Mouse (Mus musculus) embryonic facial prominence, embryonic 12.5 days (tissue): ENCODE results near the gene Vmn1r166. TPM values are rescaled to one million over a fixed set of nuclear protein-coding genes. Genes with fewer than 3 reads are reported as not detected.
"Not testable (repeated sequence)": the region's sequence is repeated elsewhere in the genome, so short reads cannot be mapped to it uniquely, and the experiment has no call there.

ENCODE experiments used
- ATAC-seq: fragments of 200-750 bp; cut with Nextera tagmentation; 2 replicates; pipeline ENCODE4 v1.8.0; 2017; ENCODE audit not compliant: insufficient number of reproducible peaks, insufficient read depth, low FRiP score, low TSS enrichment
- H3K27ac ChIP-seq: fragments of 300-500 bp; sonication (generic); 2 replicates; pipeline ENCODE4 v1.5.1; 2016; ENCODE audit warnings: mild to moderate bottlenecking
- H3K27me3 ChIP-seq: fragments of 300-500 bp; sonication (generic); 2 replicates; pipeline ENCODE4 v1.6.1; 2016; ENCODE audit warnings: mild to moderate bottlenecking, moderate library complexity
- H3K36me3 ChIP-seq: fragments of 300-500 bp; sonication (generic); 2 replicates; pipeline ENCODE4 v1.6.1; 2016; ENCODE audit warnings: mild to moderate bottlenecking
- H3K4me1 ChIP-seq: fragments of 300-500 bp; sonication (generic); 2 replicates; pipeline ENCODE4 v1.6.1; 2016
- H3K4me2 ChIP-seq: fragments of 300-500 bp; sonication (generic); replicated peaks from 2 replicates; pipeline ENCODE4 v1.6.1; 2016; ENCODE audit warnings: mild to moderate bottlenecking, moderate library complexity
- H3K4me3 ChIP-seq: fragments of 300-500 bp; sonication (generic); 2 replicates; pipeline ENCODE4 v1.5.1; 2016; ENCODE audit warnings: mild to moderate bottlenecking
- H3K9ac ChIP-seq: fragments of 300-500 bp; sonication (generic); 2 replicates; pipeline ENCODE4 v1.6.1; 2016; ENCODE audit warnings: mild to moderate bottlenecking, moderate library complexity
- H3K9me3 ChIP-seq: fragments of 300-500 bp; sonication (generic); 2 replicates; pipeline ENCODE4 v1.6.1; 2016; ENCODE audit warnings: mild to moderate bottlenecking, moderate library complexity
- WGBS: fragments of 180-500 bp; shearing (Covaris S2); methylation state at CpG from one replicate; pipeline ENCODE4 v1.1.7; 2016; 5-methylcytosine and 5-hydroxymethylcytosine counted together
- polyA plus RNA-seq: library from polyadenylated mRNA; unstranded; fragments of >200 nt; fragmentation: Nextera tagmentation; extraction: Ambion mirVana; gene quantifications from 2 replicates; pipeline ENCODE4 v1.2.1, GENCODE M21; 2016

Gene Vmn1r166
- polyA plus RNA-seq = not detected in 2 replicates

DNA sequence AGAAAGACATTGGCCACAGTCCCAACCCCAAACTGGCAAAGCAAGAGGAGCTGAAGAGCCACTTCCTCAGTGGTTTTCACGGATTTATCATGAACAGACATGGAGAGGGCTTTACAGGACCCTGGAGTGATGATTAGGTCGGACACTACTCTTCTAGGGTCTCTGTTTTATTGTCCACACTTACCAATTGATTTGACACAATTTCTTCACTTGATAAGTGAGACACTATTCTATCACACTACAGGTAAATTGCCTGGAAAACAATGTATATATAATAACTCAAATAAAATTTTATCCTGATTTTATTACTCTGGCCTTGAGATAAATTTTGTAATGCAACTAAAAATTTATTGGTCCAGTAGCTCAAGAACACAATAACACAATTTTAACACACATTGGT is at the start of gene Vmn1r166:
Gene Vmn1r166, minus strand, starts transcription at position 101 of the 400 bp plus-strand sequence.
- ATAC-seq, H3K4me3 ChIP-seq, H3K27me3 ChIP-seq, H3K9ac ChIP-seq, H3K9me3 ChIP-seq, H3K4me1 ChIP-seq, H3K4me2 ChIP-seq, H3K27ac ChIP-seq, H3K36me3 ChIP-seq: not testable (repeated sequence)
- no CpG with 5 or more reads among the region's 2 CpGs for WGBS

DNA sequence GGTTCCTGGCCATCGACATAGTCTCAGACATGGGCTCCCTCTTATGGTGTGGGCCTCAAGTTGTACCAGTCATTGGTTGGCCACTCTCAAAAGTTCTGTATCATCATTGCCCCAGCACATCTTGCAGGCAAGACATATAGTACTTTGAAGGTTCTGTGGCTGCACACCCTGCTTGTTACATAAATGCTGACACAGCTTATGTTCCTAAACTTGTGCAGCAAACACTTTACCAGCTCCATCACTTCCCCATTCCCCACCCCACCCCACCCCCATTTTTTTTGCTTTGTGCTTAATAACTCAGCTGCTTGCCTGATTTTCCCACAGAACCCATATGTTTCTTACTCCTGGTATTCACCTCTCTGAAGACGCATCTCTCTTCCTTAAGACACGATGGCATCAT is 49.4 kb upstream of the Vmn1r166 start, which contains the start of gene Nlrp4e:
Gene Nlrp4e, plus strand, starts transcription at position 301 of the 400 bp plus-strand sequence.
- ATAC-seq, H3K27me3 ChIP-seq, H3K27ac ChIP-seq, H3K4me3 ChIP-seq, H3K36me3 ChIP-seq, H3K9ac ChIP-seq, H3K9me3 ChIP-seq, H3K4me1 ChIP-seq, H3K4me2 ChIP-seq: not testable (repeated sequence)
- WGBS = 89% methylated on average over 3 of the region's 3 CpGs

DNA sequence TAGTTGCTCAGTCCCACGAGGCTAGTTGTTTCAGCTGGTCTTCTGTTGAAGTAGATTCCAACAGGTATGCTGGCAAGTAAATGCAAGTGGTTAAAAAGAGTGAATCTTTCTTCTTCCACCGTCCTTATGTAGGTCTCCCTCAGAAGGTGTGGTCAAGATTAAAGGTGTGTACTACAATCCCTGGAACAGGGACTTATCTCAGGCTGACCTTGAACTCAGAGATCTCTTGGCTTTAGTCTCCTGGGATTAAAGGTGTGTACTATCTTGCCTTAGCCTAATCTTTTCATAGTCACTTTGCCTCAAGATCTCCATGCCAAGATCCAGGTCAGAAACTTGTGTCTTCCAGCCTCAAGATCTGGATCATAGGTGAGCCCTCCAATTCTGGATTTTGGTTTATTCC is 27.3 kb upstream of the Vmn1r166 start, which contains the start of gene Gm6902:
Gene Gm6902, minus strand, starts transcription at position 101 of the 400 bp plus-strand sequence.
- H3K9me3 ChIP-seq, H3K4me2 ChIP-seq, H3K9ac ChIP-seq, H3K36me3 ChIP-seq, H3K4me1 ChIP-seq, ATAC-seq, H3K27ac ChIP-seq, H3K4me3 ChIP-seq, H3K27me3 ChIP-seq: not testable (repeated sequence)
- WGBS = no CpG with 5 or more reads among the region's 2 CpGs

DNA sequence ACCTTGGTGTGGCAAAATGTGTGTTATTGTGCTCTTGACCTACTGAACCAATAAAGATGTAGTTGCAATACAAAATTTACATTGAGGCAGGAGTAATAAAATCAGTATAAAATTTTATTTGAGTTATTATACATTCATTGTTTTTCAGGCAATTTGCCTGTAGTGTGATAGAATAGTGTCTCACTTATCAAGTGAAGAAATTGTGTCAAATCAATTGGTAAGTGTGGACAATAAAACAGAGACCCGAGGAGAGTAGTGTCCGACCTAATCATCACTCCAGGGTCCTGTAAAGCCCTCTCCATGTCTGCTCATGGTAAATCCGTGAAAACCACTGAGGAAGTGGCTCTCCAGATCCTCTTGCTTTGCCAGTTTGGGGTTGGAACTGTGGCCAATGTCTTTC is 34.5 kb downstream of the Vmn1r166 start, which contains the start of gene Vmn1r165:
Gene Vmn1r165, plus strand, starts transcription at position 301 of the 400 bp plus-strand sequence.
- ATAC-seq, H3K27me3 ChIP-seq, H3K4me2 ChIP-seq, H3K4me3 ChIP-seq, H3K9ac ChIP-seq, H3K36me3 ChIP-seq, H3K9me3 ChIP-seq, H3K4me1 ChIP-seq, H3K27ac ChIP-seq: not testable (repeated sequence)
- no CpG with 5 or more reads among the region's 3 CpGs for WGBS

Other genes with a start within 250 kb of the Vmn1r166 start
- gene Gm4216, start 231.8 kb downstream of the Vmn1r166 start, polyA plus RNA-seq = not detected in 2 replicates
- not detected in 2 replicates for gene Vmn1r163, start 196.1 kb downstream of the Vmn1r166 start, polyA plus RNA-seq
- not detected in 2 replicates for gene Gm8720, start 184.2 kb downstream of the Vmn1r166 start, polyA plus RNA-seq
- gene Gm10662, start 107.2 kb downstream of the Vmn1r166 start, polyA plus RNA-seq = not detected in 2 replicates
- not detected in 2 replicates for gene Vmn1r165, start 34.4 kb downstream of the Vmn1r166 start, polyA plus RNA-seq
- not detected in 2 replicates for gene Gm6902, start 27.2 kb upstream of the Vmn1r166 start, polyA plus RNA-seq
- not detected in 2 replicates for gene Nlrp4e, start 49.5 kb upstream of the Vmn1r166 start, polyA plus RNA-seq
- not detected in 2 replicates for gene Nlrp5, start 134.2 kb upstream of the Vmn1r166 start, polyA plus RNA-seq